Mouse (Mus musculus) embryo, embryonic 11.5 days (tissue): ENCODE results near the gene Tfpi.

ENCODE experiments used
- DNase-seq: peaks from one replicate; pipeline ENCODE4 v3.0.0-alpha.2; 2012; ENCODE audit warnings: low read depth, low spot score

Tfpi gene

DNA sequence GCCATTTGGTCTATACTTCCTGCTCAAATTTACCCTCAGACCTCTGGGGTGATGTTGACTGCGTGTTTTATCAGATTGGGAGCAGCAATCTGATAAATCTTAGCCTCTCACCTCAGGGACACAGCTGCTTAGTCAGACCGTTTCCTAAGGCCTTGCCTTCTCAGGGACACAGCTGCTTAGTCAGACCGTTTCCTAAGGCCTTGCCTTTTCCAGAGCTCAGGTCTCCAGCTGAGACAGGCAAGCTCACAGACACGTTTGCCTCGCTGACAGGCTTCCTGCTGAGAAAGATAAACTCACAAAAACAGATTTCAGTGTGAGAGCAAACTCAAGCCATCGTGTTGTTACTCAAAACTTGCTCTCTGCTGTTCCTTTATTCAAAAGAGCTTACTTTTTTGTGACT is 1.9 kb downstream of the Tfpi start:
- no peak for DNase-seq

DNA sequence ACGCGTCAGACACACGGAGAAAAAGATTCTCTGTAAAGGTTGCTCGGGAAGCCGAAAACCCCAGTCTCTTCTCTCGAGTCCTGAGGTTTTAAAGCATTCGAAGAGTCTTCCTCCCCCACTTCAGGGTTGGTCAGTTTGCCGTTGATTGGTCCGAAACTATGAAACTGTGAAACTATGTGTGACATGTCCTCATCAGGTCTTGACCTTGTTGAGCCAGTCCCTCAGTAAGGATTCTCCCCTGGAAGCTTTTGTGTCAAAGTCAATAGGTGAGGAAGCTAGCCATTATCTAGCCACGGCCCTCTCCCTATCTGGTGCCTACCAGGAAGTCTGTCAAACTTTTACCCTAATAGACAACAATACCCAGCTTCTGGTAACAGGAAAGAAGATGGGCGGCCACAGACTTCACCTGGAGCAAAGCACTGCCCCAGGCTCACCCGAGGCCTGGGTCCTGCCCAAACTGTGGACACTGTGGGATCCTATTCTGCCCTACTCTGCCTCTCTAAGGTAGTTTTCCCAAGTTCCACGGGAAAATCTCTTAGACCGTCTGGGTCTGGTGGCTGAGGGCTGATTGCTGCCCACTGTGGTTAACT is 2.5 kb downstream of the Tfpi start:
- no peak for DNase-seq

DNA sequence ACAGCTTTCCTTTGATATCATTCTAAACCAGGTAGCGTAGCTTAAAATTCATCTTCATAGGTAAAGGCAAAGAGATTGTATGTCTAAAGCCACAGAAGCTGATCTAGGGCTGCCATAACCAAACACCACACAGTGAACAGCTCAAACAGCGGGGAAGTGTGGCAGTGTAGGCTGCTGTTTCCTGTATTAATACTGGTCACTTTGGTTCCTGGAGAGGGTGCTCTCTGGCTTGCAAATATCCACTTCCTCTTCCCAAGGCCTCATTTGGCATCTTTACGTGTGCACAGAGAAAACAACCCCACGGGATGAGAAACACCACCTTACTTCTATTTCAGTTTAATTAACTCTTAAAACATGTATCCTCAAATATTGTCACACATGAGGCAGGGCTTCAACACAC is 9.2 kb downstream of the Tfpi start:
- no peak for DNase-seq

DNA sequence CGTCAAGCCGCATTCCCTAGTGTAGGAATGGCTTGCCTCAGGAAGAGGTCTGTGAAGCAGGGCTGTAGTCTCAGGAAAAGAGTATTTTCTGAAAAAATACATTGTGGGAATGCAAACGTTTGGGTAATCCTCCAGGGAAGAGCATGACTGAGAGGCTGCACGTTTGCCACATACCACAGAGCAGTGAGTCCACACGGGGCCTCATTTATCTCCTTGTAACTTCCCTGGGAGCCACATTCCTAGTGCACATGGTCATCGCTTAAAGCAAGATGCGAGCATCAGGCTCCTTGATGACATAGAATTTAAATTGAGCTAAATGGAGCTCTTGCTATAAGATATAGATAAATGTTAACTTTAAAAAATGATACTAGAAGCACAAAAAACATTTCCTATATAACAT is 11.6 kb downstream of the Tfpi start:
- DNase-seq = no peak

DNA sequence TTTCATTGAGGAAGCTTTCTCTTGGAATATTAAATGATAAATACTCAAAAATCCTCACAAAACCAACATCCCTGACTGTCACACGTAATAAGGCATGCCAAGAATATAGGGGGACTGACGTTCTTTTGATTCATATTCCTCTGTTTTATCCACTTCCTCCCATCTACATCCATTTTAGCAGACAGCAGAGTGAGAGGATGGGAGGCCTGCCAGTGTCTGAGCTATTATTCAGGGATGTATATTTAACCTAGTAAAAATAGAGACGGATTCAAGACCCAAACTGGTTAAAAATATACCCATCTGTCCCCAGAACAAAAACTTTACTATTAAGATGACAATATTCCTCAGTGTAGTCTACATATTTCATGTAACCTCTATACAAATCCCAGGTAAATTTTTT is 14.2 kb downstream of the Tfpi start:
- no peak for DNase-seq

DNA sequence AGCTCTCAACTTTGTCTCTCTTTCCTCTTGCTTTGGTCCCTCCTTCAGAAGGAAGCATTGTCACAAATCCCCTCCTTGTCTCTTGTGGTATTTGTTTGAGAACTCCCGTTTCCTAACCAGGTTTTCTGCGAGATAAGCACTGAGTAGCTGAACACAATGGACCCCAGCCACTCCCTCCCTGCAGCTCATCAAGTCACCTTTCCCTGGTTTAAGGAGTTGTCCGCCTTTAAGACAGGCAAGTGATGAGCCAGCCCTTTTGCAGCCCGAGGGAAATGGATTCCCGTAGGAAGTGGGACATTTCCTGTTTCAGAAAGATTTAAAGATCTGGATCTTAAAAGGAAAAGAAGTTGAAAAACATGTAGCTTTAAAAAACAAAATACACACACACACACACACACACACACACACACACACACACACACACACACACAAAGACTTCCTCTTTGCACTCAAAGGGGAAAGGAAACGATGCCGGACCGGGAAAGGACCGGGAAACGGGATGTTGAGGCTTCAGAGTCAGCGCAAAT is 16.9 kb downstream of the Tfpi start:
- DNase-seq = no peak

DNA sequence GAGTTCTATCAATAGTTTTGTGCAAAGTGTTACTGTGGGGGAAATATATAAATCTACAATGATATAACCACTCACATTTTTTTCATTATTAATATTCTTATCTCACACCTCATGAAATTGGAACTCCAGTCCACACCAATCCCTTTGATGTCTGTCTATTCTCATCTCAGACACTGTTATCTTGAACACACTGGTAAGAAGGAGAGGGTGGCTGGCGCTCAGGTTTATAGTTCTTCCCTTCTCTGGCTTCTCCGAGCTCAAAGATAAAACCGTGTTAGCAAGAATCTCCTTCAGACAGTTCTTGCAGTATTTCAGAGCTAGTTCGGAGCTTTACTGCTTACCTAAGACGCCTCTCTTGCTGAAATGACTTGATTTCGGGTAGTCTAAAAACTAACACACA is 19.4 kb downstream of the Tfpi start:
- DNase-seq = no peak

DNA sequence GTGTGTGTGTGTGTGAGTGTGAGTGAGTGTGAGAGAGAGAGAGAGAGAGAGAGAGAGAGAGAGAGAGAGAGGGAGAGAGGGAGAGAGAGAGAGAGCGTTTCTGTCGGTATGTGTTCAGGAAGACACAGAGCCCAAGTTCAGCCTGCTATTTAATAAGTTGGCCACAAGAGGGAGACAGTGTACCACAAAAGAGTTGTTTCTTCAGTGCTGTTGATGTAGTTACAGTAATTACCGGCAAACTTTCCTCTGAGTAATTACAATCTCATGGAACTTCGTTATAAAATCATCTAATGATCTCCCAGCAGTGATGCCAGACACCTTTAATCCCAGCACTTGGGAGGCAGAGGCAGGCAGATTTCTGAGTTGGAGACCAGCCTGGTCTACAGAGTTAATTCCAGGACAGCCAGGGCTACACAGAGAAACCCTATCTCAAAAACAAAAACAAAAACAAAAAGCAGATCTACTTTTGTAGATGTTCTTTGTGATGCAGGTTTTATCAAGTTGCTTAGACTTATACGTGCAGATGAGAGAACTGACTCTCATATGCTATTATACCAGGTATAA is 21.3 kb downstream of the Tfpi start:
- peak; percentile 76 for DNase-seq

DNA sequence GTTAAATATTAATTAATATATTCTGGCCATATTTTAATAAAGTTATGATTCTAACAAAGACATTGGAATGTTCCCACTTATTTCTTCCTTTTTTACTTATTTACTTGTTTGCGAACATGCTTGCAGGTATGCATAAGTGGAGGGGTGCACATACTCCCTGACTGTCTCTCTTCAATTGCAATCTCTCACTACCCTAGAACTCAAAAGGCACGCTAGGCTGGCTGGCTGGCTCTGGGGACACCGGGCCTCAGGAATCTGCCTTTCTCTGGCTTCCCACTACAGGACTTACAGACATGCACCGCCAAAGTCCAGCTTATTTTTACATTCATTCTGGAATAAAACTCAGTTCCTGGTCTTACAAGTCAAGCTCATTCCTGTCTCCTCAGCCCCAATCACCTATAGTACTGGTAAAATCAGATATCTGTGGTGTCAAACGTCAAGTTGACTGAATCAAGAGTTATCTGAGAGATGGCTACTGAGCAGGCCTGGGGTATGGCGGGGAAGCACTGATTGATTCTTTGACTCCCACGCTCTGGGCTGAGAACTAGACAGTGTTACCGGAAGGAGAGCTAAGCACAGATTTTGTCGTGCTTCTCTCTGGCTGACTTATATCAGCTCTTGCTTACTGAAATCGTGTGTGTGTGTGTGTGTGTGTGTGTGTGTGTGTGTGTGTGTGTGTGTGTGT is 21.9 kb downstream of the Tfpi start:
- DNase-seq = no peak

DNA sequence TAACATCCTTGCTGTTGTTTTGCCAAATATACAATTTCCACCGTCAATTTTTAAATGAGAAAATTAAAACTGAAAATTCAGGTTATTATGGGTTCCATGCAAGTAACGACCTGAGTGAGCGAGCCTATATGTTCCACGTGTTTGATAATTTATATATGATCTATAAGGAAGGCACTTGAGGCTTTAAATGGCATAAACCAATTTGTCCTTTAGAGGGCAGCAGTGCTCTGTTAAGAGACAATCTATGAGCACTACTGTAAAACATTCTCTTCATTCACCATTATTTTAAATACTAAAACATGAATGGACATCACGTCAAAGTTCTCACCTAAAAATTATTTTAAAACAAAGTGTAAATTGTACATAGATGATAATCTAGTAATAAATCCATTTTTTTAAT is 22.5 kb downstream of the Tfpi start:
- DNase-seq = peak; percentile 61

DNA sequence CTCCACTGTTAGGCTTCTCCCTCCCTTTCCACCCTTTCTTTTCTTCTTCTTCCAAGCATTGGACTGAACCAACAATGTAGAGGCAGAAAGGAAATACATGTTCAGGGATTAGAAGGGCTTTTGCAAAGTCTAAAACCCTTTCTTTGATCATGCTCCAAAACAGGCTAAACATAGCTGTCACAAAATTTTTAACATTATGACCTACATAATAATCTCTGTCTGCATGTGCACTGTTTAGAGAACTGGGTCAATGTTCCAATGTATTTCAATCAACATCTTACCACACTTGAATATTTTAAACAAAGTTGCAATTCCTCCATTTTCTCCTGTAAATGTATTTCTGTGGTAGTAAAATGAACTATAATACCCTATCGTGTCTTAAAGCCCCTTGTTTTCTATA is 31.1 kb downstream of the Tfpi start:
- DNase-seq = no peak

DNA sequence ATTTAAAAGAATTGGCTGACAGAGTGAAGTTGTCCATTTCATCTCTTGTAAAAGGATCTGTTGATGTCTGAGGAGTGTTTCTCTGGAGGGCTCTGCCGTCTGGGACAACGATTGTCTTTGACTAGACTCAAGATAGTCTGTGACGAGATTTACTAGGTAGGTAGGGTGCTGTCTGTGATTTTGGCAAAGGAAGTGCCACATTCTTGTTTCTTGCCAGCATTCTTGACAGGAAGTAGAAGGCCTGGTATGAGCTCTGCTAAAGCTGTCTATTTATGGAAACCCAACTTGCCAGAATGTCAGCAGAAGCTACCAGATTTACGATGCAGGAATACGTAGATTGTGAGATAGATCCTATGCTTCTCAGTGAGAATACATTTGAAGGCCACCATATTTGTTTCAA is 34.6 kb downstream of the Tfpi start:
- DNase-seq = no peak

DNA sequence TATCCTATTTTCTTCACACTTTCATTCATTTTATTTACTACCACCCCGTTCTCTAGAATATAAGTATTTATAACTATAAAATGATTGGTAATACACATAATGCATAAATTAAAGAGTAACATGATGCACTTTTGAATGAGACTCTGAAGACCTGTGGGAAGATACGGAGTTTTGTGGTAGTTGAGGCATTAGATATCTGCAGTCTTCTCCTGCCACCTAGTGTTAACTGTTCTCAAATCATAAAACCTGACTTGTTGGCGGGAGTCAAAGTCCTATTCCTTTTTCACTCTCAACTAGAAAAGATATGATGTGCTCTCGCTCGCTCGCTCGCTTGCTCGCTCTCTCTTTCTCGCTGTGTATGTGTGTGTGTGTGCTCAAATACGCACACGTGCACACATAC is 46.9 kb downstream of the Tfpi start:
- peak; percentile 41 for DNase-seq

DNA sequence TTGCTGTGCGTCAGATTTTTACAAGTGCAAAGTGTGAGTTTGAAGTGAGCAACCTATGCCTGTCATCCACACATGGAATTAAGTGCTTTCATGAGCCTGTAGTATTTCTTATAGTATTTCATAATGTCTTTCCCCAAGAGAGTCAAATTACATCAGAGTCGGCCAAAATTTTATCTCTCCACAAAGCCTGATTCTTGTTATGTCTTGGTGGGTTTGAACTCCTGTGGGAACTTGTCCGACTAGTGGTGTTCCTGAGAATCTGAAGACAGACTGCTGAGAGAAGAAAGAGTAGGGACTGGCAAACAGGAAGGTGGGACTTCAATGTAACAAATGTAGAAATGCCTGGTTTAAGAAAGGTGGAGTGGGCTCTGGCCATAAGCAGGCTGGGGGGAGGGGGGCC is 47.7 kb downstream of the Tfpi start:
- no peak for DNase-seq

DNA sequence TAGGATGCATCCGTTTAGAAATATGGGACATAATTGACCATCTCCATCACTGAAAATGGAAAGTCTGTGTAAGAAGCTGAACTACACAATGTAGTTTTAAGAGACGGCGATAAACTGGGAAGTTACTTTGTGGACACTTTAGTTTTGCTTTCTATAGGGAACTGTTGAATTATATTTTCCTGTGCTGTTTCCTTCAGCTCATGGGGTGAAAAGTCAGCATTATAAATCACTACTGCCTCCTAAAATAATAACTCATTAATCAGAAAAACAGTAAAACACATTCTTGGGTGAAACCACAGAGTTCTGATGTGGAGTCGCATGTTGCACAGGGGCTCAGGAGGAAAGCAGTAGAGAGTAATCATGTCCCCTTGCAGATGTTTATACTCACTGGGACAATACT is 50.0 kb downstream of the Tfpi start:
- no peak for DNase-seq

DNA sequence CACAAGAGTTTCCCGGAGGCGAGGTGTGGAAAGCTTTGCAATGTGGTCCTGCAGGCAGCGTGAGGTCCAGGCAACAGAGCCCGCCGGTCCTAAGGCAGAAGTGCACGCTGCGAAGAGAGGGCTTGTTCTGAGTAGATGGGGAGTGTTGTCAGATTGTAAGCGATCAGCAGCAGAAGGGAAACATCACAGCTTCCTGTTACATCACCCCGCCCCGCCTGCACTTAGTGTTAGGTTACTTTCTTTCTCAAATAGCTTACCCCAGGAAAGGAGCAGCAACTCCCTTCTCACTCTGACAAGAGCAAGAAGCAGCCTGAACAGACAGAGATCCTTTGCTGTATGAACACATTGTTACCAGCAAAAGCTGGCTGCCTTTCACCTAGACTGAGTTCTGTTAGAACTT is 51.4 kb downstream of the Tfpi start, which contains the start of gene Calcrl:
Calcrl (minus strand) TSS at position 274 of the 400 bp plus-strand sequence.
- peak; percentile 46 for DNase-seq

DNA sequence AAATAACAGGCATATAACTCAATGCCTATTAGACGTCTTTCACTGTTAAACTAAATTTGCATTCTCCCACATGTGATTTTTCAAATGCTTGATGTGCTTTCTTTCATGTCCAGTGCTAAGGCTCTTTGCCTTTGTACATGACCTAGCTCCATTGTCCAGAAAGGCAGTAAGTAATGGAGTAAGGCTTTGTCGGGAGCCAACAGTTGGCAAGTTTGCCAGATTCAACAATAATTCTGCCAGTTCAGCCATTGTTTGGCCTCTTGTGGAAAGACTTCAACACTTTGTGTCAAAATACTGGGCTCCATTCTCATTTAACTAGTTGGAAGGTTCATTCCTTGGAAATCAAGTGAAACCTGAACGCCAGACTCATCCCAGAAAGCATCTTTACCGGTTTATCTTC is 60.1 kb downstream of the Tfpi start:
- no peak for DNase-seq

DNA sequence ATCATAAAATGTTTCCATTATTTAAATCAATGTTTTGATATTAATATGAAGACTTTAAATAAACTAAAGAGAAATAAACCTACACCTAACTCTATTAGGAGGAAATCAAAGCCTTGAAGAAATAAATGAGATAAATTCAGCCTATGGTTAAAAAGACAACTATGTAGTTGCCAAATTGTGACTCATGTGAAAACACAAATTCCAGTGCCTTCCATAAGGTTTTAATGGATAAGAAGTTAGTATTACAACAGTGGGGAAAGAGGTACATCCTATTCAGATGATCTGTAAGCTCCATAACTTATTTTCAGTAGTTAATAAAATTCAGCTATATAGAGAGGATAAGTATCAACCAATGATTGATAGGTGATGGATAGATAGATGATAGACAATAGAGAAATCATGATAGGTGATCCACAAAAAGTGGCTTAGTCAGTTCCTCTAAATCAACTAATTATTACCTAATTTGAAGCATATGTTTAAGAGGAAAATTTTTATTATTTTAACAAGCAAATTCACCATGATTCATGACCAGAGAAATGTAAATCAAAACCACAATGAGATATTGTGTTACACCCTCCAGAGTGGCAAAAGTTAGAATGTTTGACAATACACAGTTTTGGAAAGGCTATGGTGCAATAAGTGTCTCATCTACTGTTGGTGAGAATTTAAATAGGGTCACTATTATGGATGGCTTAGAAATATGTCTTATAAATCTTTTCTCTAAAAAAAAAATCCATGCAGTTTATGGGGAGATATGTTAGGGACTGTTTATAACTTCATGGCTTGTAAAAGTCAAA is 66.6 kb downstream of the Tfpi start:
- DNase-seq = no peak

DNA sequence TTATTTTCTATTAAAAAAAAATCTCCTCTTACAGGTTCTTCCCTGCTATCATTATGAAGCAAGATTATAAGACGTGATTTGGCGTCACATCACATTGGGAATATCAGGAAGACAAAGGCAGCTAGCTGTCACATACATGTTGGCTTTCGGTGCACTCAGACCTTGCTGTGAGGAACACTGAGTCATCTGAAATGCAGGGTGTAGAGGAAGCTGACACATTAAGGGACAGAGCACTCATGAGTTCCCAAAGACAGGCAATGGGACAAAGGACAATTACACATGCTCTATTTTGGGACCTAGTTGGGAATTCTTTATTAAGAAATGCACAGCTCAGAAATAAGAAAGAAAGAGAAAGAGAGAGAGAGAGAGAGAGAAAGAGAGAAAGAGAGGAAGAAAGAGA is 71.7 kb downstream of the Tfpi start:
- no peak for DNase-seq

DNA sequence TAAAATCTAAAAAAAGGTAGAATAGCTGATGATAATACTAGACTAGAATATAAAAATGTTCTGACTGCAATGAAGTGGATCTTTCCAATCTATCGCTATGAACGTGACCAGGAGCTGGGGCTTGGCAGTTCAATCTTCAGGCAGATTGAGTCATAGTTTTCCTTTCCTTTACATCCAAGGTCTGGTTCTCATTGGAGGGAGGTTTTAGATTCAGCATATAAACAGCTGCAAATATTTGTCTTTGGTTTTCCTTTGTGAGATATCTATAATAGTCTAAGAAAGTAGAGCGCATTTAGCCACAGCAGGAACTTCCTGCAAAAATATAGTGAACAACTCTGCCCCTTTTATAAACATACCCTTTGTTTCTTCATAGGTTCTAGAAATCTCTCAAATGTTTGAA is 73.9 kb downstream of the Tfpi start:
- no peak for DNase-seq

DNA sequence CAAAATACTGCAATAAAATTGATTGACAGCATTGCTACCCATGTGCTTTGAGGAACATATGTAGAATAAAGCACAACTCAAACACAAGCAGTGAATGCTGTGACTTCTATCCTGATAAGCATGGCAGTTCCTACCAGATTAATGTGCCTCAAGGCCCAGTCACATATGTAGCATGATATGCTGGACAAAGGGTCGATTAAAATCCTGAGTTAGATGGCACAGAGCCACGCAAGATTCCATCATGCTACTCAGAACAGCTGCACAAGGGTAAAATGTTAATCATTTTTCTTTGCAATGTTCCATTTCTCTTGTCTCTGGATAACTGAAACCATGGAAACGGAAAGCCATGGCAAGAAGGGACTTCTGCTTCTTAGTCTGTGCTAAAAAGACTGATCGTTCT is 80.0 kb downstream of the Tfpi start:
- DNase-seq = no peak

DNA sequence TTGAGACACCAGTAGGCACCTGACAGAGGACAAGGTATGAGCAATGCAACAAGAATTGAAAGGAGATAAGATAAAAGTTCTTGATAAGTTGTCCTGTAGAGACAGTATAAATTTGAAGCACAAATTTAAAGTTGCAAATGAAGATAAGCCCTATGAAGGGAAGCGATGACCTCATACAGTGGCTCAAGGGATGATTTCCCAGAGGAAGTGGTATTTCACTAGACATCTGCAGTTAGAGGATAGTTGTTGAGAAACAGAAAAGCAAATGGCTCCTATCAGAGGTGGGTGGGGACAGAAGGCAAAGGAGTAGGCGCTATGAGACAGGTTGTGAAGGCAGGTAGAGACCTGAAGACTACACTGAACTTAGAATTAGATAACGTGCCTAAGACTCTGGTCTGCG is 83.3 kb downstream of the Tfpi start:
- DNase-seq = no peak
